Mouse (Mus musculus): ENCODE data around the gene Rad51b.

Rad51b gene

DNA sequence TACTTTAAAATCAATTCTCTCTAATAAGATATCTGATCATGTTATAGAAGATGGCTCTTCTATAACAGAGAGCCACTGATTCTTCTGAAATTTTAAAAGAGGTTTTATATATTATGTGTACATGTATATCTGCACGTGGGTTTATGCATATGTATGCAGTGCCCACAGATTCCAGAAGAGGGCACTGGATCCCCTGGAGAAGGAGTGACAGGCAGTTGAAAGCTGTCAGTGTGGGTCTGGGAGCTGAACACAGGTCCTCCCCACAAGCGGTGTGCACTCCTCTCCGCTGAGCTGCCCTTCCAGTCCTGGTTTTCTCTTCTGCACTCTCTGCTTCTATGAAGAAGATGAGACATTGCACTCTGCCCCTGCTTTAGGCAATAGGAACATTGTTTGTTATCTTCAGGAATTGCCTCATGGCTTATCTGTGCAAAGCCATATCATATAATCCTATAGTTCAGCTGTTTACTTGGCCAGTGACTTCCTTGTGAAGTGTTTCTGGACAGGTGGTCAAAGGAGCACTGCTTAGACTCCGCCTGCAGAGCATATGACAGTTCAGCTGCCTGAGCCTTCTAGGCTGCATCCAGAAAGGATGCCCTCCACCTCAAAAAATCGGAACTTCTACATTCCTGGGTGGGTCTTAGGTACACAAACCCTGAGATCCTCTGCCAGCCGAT is 485.5 kb downstream of the Rad51b start:
- DNase-seq: no peak

DNA sequence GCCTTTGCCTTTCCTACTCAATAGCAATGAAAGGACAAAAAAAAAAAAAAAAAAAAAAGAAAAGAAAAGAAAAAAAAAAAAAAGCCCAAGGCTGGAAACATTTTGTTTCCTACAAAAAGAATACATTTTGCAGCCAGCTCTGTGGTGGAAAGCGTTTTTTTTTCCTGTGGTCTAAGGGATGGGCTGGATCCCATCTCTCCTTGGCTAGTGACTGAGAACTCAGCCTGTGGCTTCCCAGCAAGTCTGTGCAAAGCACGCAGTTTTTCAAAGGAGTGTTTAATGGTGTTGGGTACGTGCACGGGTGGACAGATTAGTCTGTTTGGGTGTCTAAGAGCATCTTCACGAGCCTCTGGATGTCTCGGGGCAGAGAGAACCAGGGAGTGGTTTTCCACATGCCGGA is 487.1 kb downstream of the Rad51b start:
- no peak for DNase-seq

DNA sequence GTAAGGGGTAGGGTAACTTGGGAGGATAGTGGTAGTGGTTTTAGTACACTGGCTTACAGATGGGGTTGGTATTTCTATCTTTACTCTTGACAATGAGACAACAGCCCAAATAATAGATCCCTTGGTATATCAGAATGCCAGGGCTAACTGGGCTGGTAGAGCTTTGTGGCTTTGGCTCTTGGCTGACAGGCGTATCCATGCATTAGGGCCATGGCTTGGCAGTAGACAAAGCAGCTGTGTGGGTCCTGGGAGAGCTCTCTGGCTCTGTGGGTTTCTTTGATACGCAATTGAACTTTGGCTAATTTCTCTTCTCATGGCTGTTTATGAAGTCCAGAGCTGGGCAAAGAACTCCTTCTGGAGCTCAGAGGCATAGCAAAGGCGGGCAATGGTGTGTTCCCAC is 488.6 kb downstream of the Rad51b start:
- DNase-seq: no peak

DNA sequence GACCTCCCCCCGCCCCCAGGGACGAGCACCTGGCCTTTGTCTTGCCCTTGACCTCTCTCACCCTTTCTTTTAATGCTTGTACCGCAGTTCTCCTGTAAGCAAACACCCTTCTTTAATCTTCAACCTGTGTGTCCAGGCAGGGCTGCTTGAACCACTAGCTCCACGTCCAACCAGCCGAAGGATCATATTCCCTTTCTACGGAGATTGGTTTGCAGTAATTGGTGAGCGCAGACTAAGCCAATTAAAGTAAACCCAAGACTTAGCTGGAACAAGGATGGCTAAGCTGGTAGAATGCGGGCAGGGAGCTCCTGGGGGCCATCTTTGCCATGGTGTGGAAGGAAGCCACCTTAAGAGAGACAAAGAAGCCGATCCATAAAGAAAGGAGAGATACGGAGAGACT is 490.5 kb downstream of the Rad51b start:
- no peak for DNase-seq

DNA sequence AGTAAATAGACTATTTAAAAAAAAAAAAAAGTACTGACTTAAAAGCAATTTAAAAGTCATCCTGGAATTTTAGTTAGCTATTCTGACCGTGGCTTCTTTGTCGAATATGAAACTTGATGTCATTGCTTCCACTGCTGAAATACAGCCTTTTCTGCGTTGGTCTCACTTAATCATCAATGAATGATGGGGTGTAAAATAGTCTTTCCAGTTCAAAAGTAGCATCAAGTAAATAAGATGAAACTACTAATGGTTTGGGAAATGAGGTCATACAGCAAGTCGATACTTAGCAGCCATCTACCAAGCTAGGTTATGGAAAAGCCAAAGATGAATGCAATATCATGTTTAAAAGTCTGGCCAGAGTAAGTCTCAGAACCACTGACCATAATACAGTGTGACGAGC is 491.3 kb downstream of the Rad51b start:
- DNase-seq: no peak

DNA sequence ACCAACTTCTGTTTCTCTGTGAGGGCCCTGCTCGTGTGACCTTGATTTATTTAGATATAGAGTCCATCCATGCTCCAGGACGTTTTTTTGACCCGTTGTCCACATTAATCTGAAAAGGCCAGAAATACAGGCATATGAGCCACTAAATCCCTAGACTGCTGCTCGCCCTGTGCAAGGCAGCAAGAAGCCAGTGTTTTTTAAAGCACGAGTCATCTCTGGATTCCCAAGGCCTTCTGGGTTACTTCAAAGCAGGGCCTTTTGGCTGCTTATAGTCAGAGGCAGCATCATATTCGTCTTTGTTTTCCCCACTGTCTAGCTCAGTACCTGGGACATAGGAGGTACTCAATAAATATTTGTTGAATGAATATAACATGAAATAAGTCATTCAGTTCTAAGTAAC is 492.4 kb downstream of the Rad51b start:
- DNase-seq: no peak

DNA sequence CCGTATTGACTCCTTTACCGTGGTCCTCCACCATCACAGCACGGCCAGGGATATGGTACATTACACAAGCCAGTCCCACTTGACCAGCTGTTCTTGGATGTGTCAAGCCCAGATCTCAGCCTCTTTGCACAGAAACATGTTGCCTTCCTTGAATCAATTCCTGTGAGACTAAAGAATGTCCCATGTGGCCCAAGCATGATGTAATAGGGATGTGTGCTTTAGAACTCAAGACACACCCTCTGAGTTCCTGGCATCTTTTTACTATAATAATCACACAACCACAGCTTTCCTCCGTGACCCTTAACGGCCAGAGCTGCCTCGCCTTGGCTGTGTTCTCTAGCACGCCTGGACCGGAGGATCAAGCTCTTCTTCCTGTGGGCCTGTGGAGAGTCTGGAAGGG is 496.3 kb downstream of the Rad51b start:
- DNase-seq: no peak

DNA sequence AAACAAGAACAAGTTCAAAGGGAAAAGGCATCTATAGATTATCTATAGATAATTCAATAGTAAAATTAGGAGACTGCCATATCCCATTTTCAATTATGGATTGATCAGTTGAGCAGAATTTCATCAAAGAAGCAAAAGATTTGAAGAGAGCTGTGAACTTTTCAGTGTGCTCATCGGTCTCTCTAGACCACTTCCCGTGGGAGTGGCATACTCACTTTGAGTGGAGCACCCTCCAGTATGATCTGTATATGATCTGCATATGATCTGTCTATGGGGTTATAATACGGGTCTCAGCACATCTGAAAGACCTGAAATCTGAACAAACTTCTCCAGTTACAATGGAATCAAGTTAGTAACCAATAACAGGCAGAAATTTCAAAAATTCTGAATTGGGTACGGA is 497.7 kb downstream of the Rad51b start:
- no peak for DNase-seq

DNA sequence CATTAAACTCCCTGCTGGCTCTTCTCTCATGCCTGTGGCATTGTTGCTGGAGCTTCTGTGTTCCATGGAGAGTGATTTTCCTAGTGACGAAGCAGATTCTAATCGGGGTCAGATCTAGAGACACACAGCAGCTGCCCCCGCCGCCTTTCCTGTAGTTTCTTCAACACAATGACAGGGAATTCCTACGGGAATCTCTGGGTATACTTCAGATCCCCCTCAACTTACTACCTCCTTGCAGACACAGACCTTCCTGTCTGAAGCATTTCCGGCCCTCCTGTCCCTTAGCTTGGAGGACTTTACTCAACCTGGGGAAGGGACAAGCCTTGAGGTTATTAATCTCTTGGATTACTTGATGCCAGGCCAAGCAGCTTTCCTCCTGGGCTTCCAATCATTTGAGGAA is 499.2 kb downstream of the Rad51b start:
- DNase-seq: no peak

DNA sequence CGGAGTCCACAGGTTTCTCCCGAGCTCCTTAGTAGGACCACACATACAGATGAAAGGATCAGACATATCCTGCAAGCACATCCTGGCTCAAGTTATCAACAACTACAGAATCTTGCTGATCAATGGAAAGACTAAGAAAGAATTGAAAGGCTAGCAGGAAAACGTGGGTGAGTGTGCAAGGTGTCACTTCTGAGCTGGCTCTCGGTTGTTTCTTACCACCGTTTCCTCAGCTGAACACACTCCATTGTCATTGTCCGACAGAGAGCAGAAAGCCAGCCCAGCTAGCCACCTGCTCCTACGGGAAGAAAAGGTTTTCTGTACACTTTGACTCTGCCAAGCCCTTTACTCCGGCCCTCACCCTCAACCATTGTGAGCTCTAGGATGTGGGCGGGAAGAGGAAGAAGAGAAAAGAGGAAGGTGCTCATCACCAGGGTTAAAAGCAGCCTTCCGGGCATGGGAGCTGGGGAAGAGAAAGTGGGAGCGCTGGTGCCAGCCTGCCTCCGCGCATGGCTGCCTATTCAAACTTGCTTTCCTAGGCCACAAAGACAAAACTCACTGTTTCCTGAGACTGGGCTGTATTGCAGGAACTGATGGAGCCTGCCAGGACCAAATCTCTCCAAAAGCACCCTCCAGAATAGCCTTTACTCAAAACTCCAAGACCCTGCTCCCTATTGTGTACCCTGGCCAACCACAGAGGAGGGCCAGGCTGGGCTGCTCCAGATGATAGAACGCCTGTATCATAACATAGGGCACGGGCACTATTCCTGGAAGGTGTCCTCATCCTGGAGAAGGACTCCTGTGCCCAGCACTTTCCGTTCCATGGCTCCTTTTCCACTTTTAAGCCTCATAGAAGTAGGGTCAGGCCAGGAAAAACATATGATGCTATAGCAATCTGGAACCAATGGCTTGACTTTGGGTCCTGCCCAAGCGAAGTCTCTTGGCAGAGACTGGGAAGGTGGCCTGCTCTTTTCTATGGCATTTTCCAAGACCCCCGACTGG is 500.0 kb downstream of the Rad51b start:
- DNase-seq: no peak

DNA sequence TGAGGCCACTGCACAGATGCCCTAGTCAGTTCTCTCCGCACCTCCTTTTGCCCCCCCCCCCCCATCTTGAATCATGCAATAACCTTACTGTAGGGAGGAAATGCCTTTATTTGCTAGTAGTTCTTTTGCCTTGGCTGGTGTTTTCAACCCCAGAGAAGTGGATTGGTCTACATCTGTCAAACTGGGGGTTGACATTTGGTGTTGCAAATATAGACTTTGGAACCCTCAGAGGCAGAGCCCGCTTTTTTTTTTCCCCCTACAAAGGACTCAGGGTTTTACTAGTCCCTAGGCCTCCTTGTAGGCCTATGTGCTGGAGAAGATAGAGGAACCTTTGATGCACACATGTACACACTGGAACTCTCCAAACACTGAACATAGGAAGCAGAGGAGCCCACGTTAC is 501.4 kb downstream of the Rad51b start:
- no peak for DNase-seq

DNA sequence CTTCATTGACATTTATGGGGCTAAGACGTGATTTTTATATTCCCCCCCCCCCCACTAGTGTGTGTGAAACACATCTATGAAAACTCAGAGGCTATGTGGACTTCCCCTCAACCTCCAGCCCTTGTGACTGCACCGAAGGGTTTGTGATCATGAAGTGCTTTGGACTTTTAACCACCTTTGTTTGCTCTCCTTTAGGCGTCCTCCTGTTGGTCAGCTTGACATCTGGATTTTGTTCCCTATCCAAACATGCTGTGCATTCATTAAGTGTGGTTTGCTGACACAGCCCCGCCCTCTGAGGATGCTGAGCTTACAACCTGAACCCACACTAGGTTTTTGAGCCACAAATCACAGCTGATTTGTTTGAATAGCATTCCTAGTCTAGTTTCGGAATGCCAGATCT is 502.3 kb downstream of the Rad51b start:
- DNase-seq: no peak

DNA sequence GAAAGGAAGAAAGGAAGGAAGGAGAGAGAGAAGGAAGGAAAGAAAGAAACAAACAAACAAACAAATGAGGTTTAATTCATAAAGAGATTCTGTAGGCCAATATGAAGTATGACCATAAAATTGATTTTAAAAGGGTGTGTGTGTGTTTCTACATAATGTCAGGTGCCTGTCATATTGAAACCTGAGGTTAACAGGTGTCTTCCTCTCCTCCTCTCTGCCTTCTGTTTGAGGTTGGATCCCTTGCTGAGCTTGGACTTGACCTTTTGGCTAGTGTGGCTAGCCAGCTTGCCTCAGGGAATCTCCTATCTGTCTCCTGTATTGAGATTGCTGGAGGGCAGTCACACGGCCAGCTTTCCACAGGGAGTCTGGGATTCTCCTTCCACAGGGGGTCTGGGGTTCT is 506.6 kb downstream of the Rad51b start:
- DNase-seq: no peak

DNA sequence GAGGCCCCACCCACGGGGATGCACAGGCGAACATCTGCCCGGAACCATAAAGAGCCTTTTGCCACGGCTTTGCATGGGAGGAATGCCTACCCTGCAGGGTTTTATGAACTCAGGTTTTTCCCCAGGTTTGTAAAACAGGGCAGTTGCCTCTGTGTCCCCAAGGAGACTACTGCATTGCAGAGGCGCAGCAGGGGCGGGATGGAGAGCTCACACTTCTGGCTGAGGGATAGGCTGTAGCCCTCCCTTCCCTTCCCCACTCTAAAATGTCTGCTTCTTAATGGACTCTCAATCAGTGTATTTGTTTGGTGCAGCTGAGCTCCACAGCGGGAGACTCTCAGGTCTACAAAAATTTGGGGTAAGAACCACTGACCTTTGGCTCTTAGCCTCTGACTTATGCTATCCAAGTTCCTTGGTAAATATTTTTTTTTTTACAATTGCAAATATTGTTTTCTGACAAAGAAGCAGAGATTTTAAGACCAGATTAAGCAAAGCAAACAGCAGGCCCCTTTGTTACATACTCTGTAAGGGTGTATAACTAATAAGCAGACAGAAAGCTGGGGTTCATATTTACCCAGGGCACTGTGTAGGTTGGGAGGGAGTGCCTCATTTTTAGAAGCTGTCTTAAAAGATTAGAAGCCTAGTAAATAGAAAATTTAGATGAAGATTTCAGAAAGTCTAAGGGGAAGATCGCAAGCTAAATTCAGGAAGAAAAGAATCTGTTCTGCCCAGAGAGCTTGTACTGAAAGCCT is 507.9 kb downstream of the Rad51b start:
- DNase-seq: no peak

DNA sequence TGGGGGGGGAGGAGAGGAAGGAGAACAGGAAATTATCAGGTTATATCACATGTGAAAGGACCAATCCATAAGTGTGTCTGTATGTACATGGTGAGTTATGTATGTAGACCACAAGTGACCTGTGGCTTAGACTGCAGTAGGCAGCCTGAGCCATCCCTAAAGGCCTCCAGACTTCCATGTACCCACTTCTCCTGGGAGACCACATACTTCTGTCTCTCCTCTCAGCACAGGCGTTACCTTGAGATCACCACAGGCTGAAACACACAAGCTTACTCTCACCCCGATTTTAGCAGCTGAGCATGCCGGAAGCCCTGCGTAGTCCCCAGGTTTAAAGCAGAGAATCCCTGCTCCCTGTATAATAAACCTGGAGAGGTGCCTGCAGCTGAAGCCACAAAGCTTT is 509.9 kb downstream of the Rad51b start:
- no peak for DNase-seq

DNA sequence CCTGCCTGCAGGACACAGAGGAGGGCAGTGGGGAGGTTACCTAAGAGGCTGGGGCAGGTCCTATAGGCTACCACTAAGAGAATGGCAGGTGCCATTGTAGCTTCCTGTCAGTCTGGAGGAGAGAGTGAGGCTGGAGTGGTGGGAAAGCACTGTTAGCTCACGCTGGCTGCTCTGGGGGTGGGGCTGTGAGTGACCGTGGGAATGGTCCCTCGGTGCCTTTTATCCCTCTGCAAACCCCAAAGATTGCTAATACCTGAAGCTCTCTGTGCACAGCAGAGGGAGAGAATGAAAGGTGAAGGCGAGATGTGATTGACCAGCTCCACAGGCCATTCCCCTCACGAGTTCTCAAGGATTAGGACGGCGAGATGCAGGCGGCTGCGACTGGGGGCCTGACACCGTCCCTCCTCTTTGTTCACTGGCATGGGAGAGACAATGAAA is 510.3 kb downstream of the Rad51b start:
- DNase-seq: no peak

DNA sequence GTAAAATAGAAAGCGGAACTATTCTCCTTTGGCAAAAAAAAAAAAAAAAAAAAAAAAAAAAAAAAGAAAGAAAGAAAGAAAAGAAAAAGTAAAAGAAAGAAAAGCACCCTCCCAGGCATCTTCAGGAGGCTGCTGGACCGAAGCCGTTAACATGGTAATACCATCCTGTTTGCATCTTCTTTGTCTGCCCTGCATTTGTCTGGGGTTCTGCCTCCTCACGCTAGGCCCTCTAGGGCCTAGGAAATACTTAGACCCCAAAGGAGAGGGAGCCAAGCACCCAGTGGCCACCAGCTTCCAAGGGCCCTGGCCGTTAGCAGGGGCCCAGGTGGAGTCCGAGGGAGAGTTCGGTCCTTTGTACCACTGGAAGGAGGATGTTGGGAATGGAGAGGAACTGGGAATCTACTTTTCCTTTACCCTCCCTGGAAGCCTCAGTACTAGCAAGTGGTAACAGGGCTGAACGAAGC is 510.9 kb downstream of the Rad51b start:
- no peak for DNase-seq

DNA sequence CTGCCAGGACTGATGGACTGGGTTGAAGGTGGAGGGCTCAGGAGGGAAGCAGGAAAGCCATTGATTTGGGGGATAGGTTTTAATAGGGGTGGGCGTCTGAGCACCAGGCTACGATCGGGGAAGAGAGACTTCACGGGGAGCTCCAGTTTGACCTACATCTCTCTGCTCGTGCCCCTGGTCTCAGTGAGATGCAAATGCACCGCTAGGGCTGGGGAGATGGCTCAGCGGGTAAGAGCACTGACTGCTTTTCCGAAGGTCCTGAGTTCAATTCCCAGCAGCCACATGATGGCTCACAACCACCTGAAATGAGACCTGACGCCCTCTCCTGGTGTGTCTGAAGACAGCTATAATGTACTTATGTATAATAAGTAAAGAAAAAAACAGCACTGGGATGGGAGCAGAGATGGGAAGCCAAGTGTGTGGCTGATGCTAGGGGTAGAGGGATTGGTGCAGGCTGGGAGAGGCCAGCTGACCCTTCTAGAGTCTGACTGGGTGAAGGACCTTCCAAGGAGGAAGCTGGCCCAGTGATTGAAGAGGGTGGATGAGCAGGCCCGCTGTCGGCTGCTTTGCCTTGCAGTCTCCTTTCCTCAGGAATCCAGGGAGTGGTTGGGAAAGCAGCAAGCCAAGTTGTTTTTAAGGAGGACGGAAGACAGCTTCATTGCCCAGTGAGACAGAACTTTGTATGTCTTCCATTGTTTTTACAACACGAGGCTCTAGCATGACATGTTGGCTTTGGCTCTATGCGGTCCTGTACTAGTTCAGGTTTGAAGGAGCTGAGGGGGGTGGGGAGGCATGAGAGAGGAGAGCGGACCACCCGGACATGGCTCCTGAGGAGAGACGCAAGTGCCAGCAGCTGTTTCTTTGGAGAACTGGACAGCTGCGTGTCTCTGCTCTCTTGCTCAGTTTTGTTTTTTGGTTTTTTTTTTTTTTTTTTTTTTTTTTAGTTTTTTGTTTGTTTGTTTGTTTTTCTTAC is 511.6 kb downstream of the Rad51b start:
- DNase-seq: no peak

DNA sequence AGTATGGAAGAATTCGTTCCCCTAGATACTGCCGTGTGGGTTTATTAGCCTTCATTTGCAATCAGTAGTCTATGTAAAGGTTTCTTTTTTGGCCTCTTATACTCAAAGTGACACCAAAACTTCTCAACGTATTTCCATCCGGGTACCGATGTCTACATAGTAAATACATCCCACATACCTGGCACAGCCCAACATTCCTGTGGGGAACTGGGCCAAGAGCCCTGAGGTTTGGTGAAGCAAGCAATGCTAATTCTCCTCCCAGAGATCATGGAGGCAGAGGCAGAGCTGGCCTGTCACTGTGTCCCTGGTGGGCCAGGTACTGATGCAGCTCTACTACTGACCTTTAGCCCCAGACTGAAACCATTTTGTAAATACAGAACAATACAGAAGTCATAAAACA is 512.4 kb downstream of the Rad51b start:
- no peak for DNase-seq

DNA sequence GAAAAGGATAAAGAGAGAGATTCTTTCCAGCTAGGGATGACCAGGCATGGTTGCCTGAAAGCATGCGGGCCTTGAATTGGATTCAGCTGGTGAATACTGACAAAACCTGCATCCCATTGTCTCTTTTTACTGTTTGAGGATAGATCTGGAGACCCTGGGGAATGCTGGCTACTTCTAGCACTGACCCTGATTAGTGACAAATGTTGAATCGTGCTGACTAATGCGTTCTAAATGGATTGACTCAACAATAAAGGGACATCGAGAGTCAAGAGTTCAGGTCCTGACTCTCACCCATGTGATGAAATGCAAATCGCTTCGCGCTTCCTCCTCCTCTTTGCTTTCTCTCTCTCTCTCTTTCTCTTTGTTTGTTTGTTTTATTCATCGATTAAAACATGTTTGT is 515.3 kb downstream of the Rad51b start:
- no peak for DNase-seq

DNA sequence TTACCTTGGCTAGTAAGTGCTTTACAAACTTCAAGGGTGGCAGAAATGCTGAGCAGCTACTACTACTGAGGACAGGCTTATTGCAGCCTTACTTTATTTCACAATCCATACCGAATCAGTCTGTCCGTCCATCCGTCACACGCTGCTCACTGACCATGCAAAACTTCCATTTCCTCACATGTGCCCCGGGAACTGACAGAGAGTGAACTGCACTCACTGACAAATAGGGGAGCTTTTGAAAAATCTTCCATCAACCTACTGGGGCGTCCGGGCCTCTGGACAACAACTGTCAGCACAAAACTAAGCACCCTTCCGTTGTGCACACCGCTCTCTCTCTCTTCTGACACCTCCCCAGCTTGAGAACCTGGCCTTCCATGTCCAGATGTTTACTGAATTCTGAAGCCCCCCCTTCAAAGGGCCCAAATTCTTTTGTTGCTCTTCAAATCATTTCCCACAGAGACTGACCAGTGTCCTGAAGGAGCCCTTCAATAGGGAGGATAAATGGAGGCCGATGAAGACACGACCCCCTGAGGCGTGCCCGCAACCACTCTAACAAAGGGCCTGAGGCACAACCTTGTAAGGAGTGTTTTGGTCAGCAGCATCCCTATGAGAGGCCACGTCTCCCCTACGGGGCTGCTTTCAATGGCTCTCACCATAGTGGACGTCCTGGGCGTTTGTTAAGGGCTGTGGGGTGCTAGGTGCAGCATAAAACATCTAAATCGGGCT is 515.9 kb downstream of the Rad51b start:
- DNase-seq: no peak

Measured in cerebellum, adult 11-12 months (tissue).